Mouse (Mus musculus) bone marrow, adult 2 months (tissue): ENCODE results near the gene Crxos.

ENCODE experiments used
- CTCF ChIP-seq: fragments of 200-500 bp; IDR thresholded peaks from 2 replicates; pipeline ENCODE4 v1.5.1; 2011; ENCODE audit warnings: low read length, control low read depth; ENCODE audit not compliant: control insufficient read depth, insufficient read depth
- POLR2A ChIP-seq: fragments of 200-500 bp; IDR thresholded peaks from 2 replicates; pipeline ENCODE4 v1.6.1; 2011; ENCODE audit warnings: low read depth, mild to moderate bottlenecking, control low read depth, low read length, borderline replicate concordance; ENCODE audit not compliant: control insufficient read depth

GRCm38 (mm10) chr7:15859657-15860056 is 22.8 kb upstream of the Crxos start:
- no peak for TF ChIP-seq POLR2A
- TF ChIP-seq CTCF, result no peak
